Mouse (Mus musculus) midbrain, postnatal 0 days (tissue): ENCODE results near the gene Unc13c. TPM values are rescaled to one million over a fixed set of nuclear protein-coding genes. Genes with fewer than 3 reads are reported as not detected.
A peak's percentile ranks its signal among the peaks of the same experiment; 100 is the strongest.

ENCODE experiments used
- ATAC-seq: fragments of 200-750 bp; cut with Nextera tagmentation; 2 replicates; pipeline ENCODE4 v1.8.0; 2017; ENCODE audit warnings: moderate number of reproducible peaks, mild to moderate bottlenecking, moderate TSS enrichment, moderate library complexity; ENCODE audit not compliant: low FRiP score
- DNase-seq: peaks from one replicate; pipeline ENCODE4 v3.0.0-alpha.2; 2015; ENCODE audit warnings: low spot score
- H3K27ac ChIP-seq: fragments of 300-500 bp; sonication (generic); 2 replicates; pipeline ENCODE4 v1.5.1; 2014; ENCODE audit warnings: low read depth, mild to moderate bottlenecking, low read length, mixed read lengths
- H3K27me3 ChIP-seq: fragments of 300-500 bp; sonication (generic); 2 replicates; pipeline ENCODE4 v1.6.1; 2014; ENCODE audit warnings: low read length, control low read depth, mixed read lengths; ENCODE audit not compliant: insufficient read depth
- H3K36me3 ChIP-seq: fragments of 300-500 bp; sonication (generic); 2 replicates; pipeline ENCODE4 v1.6.1; 2014; ENCODE audit warnings: low read length, control low read depth, mixed read lengths; ENCODE audit not compliant: insufficient read depth
- H3K4me1 ChIP-seq: fragments of 300-500 bp; sonication (generic); 2 replicates; pipeline ENCODE4 v1.6.1; 2014; ENCODE audit warnings: mild to moderate bottlenecking, control low read depth, antibody characterized with exemption, low read length, mixed read lengths; ENCODE audit not compliant: insufficient read depth
- H3K4me2 ChIP-seq: fragments of 300-500 bp; sonication (generic); 2 replicates; pipeline ENCODE4 v1.6.1; 2014; ENCODE audit warnings: low read depth, mild to moderate bottlenecking, low read length, mixed read lengths; ENCODE audit not compliant: poor library complexity, severe bottlenecking
- H3K4me3 ChIP-seq: fragments of 300-500 bp; sonication (generic); 2 replicates; pipeline ENCODE4 v1.5.1; 2014; ENCODE audit warnings: low read depth, mild to moderate bottlenecking, low read length, moderate library complexity
- H3K9ac ChIP-seq: fragments of 300-500 bp; sonication (generic); replicated peaks from 2 replicates; pipeline ENCODE4 v1.6.1; 2014; ENCODE audit warnings: mild to moderate bottlenecking, low read length, moderate library complexity, mixed read lengths; ENCODE audit not compliant: poor library complexity, severe bottlenecking
- H3K9me3 ChIP-seq: fragments of 300-500 bp; sonication (generic); 2 replicates; pipeline ENCODE4 v1.6.1; 2016; ENCODE audit warnings: low read length, control low read depth
- CTCF ChIP-seq: IDR thresholded peaks from 2 replicates; pipeline ENCODE4 v1.5.1; 2016; ENCODE audit warnings: antibody characterized with exemption, mild to moderate bottlenecking
- WGBS: fragments of 180-500 bp; shearing (Covaris S2); extraction: QIAGEN DNeasy Blood & Tissue Kit; methylation state at CpG from one replicate; pipeline ENCODE4 v1.1.7; 2014; 5-methylcytosine and 5-hydroxymethylcytosine counted together
- polyA plus RNA-seq: library from polyadenylated mRNA; unstranded; fragments of >200 nt; fragmentation: Nextera tagmentation; extraction: Ambion mirVana; gene quantifications from 2 replicates; pipeline ENCODE4 v1.2.1, GENCODE M21; 2015
- total RNA-seq: library from RNA; depleted of rRNA; stranded (reverse); fragments of >200 nt; gene quantifications from 2 replicates; pipeline ENCODE4 v1.2.3, GENCODE M21; 2014

Unc13c gene
- total and polyA plus RNA-seq, 2 experiments from 2014 or later, result 6.3 to 15.3 TPM

DNA sequence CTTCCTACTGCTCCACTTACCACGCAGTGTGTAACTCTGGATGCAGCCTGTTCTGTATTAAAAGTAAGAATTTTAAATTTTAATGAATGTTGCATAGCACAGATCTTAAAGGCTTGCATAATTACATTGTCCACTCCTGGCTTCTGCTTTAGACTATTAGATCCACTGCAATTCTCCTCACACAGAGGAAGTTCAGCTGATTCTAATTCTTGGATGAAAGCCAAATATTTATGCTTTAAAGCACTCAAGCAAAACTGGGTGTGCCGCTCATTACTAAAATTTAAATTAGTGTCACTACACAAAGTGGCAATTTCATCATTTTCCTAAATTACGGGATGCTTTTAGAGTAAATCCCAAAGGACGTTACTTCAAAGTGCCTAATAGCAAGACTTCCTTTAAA, 17.2 kb downstream of the Unc13c start:
- DNase-seq (no peak), ATAC-seq (no peak)
- WGBS, result 68% methylated on average over 4 of the region's 4 CpGs
- no peak for TF ChIP-seq CTCF
- no peak overlapping the region for H3K9ac ChIP-seq
- H3K4me2 ChIP-seq, result no peak overlapping the region
- H3K9me3 ChIP-seq, result no peaks in the 10 kb centered on the region
- H3K4me1 ChIP-seq, result no peaks in the 10 kb centered on the region
- H3K4me3 ChIP-seq, result no peak overlapping the region
- no peaks in the 10 kb centered on the region for H3K27me3 ChIP-seq
- H3K27ac ChIP-seq, result no peak overlapping the region
- no peaks in the 10 kb centered on the region for H3K36me3 ChIP-seq

DNA sequence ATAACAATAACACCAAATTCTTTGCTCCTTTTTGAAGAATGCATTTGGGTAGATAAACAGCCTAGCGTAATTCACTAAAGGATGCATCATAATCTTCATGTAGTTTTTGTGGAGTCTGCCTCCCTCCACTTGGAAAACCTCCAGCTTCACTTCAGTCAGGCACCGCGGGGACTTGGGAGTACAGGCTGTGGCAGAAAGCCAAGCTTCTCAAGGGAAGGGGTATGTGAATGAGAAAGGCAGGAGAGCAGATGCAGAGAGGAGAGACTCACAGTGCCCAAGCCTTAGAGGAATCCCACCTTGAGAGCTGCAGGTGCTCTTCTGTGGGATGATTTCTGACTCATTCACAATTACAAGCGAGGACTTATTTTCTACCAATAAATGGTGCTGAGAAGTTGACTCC, 33.9 kb downstream of the Unc13c start:
- Histone ChIP-seq H3K4me2 (no peak overlapping the region), H3K9me3 (0 out of 2 replicates have a peak, but pooled peaks cover 3% of the 10 kb centered on the region), H3K4me1 (no peaks in the 10 kb centered on the region), H3K27ac (no peak overlapping the region), H3K9ac (no peak overlapping the region), H3K4me3 (no peak overlapping the region), H3K36me3 (peaks cover 11% of the 10 kb centered on the region; the same call in 1 of the 2 replicates), H3K27me3 (no peaks in the 10 kb centered on the region)
- peak; percentile 90 for DNase-seq
- WGBS, result 57% methylated on average over 4 of the region's 4 CpGs
- no peak for TF ChIP-seq CTCF
- no peak for ATAC-seq

- H3K9ac ChIP-seq, result no peak overlapping the region
- H3K27me3 ChIP-seq, result no peaks in the 10 kb centered on the region
- H3K27ac ChIP-seq, result no peak overlapping the region
- H3K9me3 ChIP-seq, result 0 out of 2 replicates have a peak, but pooled peaks cover 3% of the 10 kb centered on the region
- no peak for TF ChIP-seq CTCF
- no peak for ATAC-seq
- peaks cover 11% of the 10 kb centered on the region; the same call in 1 of the 2 replicates for H3K36me3 ChIP-seq
- no peak overlapping the region for H3K4me2 ChIP-seq
- 95% methylated on average over 9 of the region's 9 CpGs for WGBS
- no peak overlapping the region for H3K4me3 ChIP-seq
- H3K4me1 ChIP-seq, result no peaks in the 10 kb centered on the region
- no peak for DNase-seq
Measured at GRCm38 (mm10) chr9:73931988-73932387, 36.8 kb downstream of the Unc13c start.

DNA sequence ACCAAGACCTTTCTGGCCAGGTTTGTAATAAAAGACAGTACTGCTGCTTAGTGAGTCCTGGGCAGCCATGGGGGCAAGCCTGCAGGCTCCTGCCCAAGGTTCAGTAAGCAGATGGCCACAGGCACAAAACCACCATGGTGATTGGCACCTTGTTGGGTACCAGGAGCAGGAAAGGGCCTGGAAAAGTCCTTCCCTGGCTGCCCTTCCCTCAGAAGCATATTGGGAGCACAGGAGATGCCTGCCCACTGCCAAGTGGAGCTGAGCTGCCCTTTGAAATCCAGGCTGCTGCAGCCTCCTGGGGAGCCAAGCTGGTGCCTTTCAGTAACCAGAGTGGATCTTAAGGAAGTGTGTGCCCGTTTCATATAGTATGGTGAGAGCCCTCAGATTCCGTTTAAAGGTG, 41.5 kb downstream of the Unc13c start:
- Histone ChIP-seq H3K36me3 (peaks cover 8% of the 10 kb centered on the region; the same call in 1 of the 2 replicates), H3K4me1 (no peaks in the 10 kb centered on the region), H3K4me2 (no peak overlapping the region), H3K27ac (no peak overlapping the region), H3K4me3 (no peak overlapping the region), H3K27me3 (no peaks in the 10 kb centered on the region), H3K9ac (no peak overlapping the region), H3K9me3 (0 out of 2 replicates have a peak, but pooled peaks cover 3% of the 10 kb centered on the region)
- ATAC-seq (no peak), DNase-seq (peak; percentile 54)
- 78% methylated on average over 2 of the region's 2 CpGs for WGBS
- TF ChIP-seq CTCF, result no peak

GRCm38 (mm10) chr9:73922449-73923115, 46.2 kb downstream of the Unc13c start:
- H3K4me1 ChIP-seq, result no peaks in the 10 kb centered on the region
- DNase-seq (no peak), ATAC-seq (no peak)
- no peak for TF ChIP-seq CTCF
- no peaks in the 10 kb centered on the region for H3K9me3 ChIP-seq
- H3K4me3 ChIP-seq, result no peak overlapping the region
- H3K27me3 ChIP-seq, result no peaks in the 10 kb centered on the region
- no peak overlapping the region for H3K4me2 ChIP-seq
- H3K36me3 ChIP-seq, result no peaks in the 10 kb centered on the region
- 94% methylated on average over 11 of the region's 11 CpGs for WGBS
- H3K27ac ChIP-seq, result no peak overlapping the region
- H3K9ac ChIP-seq, result no peak overlapping the region

GRCm38 (mm10) chr9:73905959-73906358, 62.8 kb downstream of the Unc13c start:
- H3K36me3 ChIP-seq, result no peaks in the 10 kb centered on the region
- no peak overlapping the region for H3K9ac ChIP-seq
- H3K4me1 ChIP-seq, result no peaks in the 10 kb centered on the region
- WGBS, result 82% methylated on average over 4 of the region's 4 CpGs
- no peak overlapping the region for H3K4me2 ChIP-seq
- TF ChIP-seq CTCF, result no peak
- ATAC-seq (no peak), DNase-seq (no peak)
- H3K9me3 ChIP-seq, result no peaks in the 10 kb centered on the region
- H3K27me3 ChIP-seq, result no peaks in the 10 kb centered on the region
- no peak overlapping the region for H3K4me3 ChIP-seq
- H3K27ac ChIP-seq, result no peak overlapping the region
